Mouse (Mus musculus) heart, adult 18-20 months (tissue): Measurements from ENCODE around the gene Slc1a7. TPM values are rescaled to one million over a fixed set of nuclear protein-coding genes. Genes with fewer than 3 reads are reported as not detected.

Experiments
- DNase-seq, 2 experiments: peaks; one replicate each; pipeline ENCODE4 v3.0.0; 2021 to 2022; ENCODE audit warnings: mixed read lengths in 1 of 2
- total RNA-seq, 2 experiments: library from RNA; stranded (reverse); gene quantifications; 2 replicates each; pipeline ENCODE4 v1.2.3; 2021

Gene Slc1a7
- total RNA-seq, 2 experiments from 2014 or later: 0.10 TPM; not detected in 1

- DNase-seq: no peak
Measured at GRCm38 (mm10) chr4:108014466-108014865, 46.3 kb downstream of the Slc1a7 start.

GRCm38 (mm10) chr4:108015067-108015765 is 47.1 kb downstream of the Slc1a7 start:
- DNase-seq: peak; percentile 91

- DNase-seq: peak; percentile 68 to 69
Measured at GRCm38 (mm10) chr4:108016321-108016720, 48.2 kb downstream of the Slc1a7 start.

GRCm38 (mm10) chr4:108017839-108018238 is 49.7 kb downstream of the Slc1a7 start:
- DNase-seq: no peak

- no peak for DNase-seq
Measured at GRCm38 (mm10) chr4:108018241-108018923, 50.2 kb downstream of the Slc1a7 start.

GRCm38 (mm10) chr4:108018961-108019921 is 51.1 kb downstream of the Slc1a7 start:
- peak; percentile 68 to 84 for DNase-seq

GRCm38 (mm10) chr4:108020178-108020577 is 52.0 kb downstream of the Slc1a7 start:
- no peak for DNase-seq

- no peak for DNase-seq
Measured at GRCm38 (mm10) chr4:108023186-108023585, 55.1 kb downstream of the Slc1a7 start.

- peak; percentile 81 to 86 for DNase-seq
Measured at GRCm38 (mm10) chr4:108024641-108025040, 56.5 kb downstream of the Slc1a7 start.

GRCm38 (mm10) chr4:108025269-108025668 is 57.1 kb downstream of the Slc1a7 start:
- DNase-seq: peak in 1 of 2 experiments; percentile 20

GRCm38 (mm10) chr4:108026193-108026592 is 58.1 kb downstream of the Slc1a7 start:
- no peak for DNase-seq

GRCm38 (mm10) chr4:108030888-108031501 is 62.9 kb downstream of the Slc1a7 start:
- no peak for DNase-seq

GRCm38 (mm10) chr4:108031502-108032351 is 63.6 kb downstream of the Slc1a7 start:
- peak; percentile 67 to 75 for DNase-seq

GRCm38 (mm10) chr4:108032352-108032849 is 64.3 kb downstream of the Slc1a7 start:
- DNase-seq: peak in 1 of 2 experiments; percentile 19

- no peak for DNase-seq
Measured at GRCm38 (mm10) chr4:108033041-108033764, 65.1 kb downstream of the Slc1a7 start.

GRCm38 (mm10) chr4:108037027-108037426 is 68.9 kb downstream of the Slc1a7 start:
- peak; percentile 57 to 68 for DNase-seq

GRCm38 (mm10) chr4:108045136-108046107 is 77.3 kb downstream of the Slc1a7 start:
- DNase-seq: no peak

- peak in 1 of 2 experiments; percentile 49 for DNase-seq
Measured at GRCm38 (mm10) chr4:108046136-108046535, 78.0 kb downstream of the Slc1a7 start.
